Mouse (Mus musculus): Measurements from ENCODE around the gene Calm4. TPM values are rescaled to one million over a fixed set of nuclear protein-coding genes. Genes with fewer than 3 reads are reported as not detected.
"Not testable (repeated sequence)": the region's sequence is repeated elsewhere in the genome, so short reads cannot be mapped to it uniquely, and the experiment has no call there.

Calm4 gene
- polyA plus RNA-seq, 1 experiment from 2014 or later, result not detected

GRCm38 (mm10) chr13:3840662-3841061 lies 3.1 kb downstream of the Calm4 start:
- not testable (repeated sequence) for H3K4me2 ChIP-seq (ENCODE audit: low read length); H3K9ac ChIP-seq (replicated peaks; ENCODE audit: low read length); H3K36me3 ChIP-seq (ENCODE audit: control insufficient read depth, insufficient read depth, low read length); H3K4me1 ChIP-seq (ENCODE audit: control insufficient read depth, insufficient read depth, low read length); H3K27me3 ChIP-seq (ENCODE audit: control insufficient read depth, insufficient read depth, low read length); H3K4me3 ChIP-seq (replicated peaks; ENCODE audit: low read depth, low read length); DNase-seq; ATAC-seq (ENCODE audit: low FRiP score, low TSS enrichment); H3K9me3 ChIP-seq (ENCODE audit: control insufficient read depth, low read length); H3K27ac ChIP-seq (replicated peaks; ENCODE audit: low read depth, low read length)

GRCm38 (mm10) chr13:3850330-3850729 lies 12.8 kb downstream of the Calm4 start:
- no peak overlapping the region for H3K4me3 ChIP-seq (replicated peaks; ENCODE audit: low read depth, low read length)
- no peak overlapping the region for H3K27ac ChIP-seq (replicated peaks; ENCODE audit: low read depth, low read length)
- WGBS, result 83% methylated on average over 1 of the region's 1 CpGs

GRCm38 (mm10) chr13:3853648-3854333 lies 16.2 kb downstream of the Calm4 start, which contains the start of gene Calm5:
Gene Calm5, plus strand, starts transcription at chr13:3854173.
- not testable (repeated sequence) for H3K4me2 ChIP-seq (ENCODE audit: low read length); H3K27me3 ChIP-seq (ENCODE audit: control insufficient read depth, insufficient read depth, low read length); ATAC-seq (ENCODE audit: low FRiP score, low TSS enrichment); H3K27ac ChIP-seq (replicated peaks; ENCODE audit: low read depth, low read length); H3K9me3 ChIP-seq (ENCODE audit: control insufficient read depth, low read length); H3K36me3 ChIP-seq (ENCODE audit: control insufficient read depth, insufficient read depth, low read length); DNase-seq; H3K4me3 ChIP-seq (replicated peaks; ENCODE audit: low read depth, low read length); H3K9ac ChIP-seq (replicated peaks; ENCODE audit: low read length); H3K4me1 ChIP-seq (ENCODE audit: control insufficient read depth, insufficient read depth, low read length)
- 85% methylated on average over 3 of the region's 3 CpGs for WGBS

More at GRCm38 (mm10) chr13:3850330-3850729, 12.8 kb downstream of the Calm4 start:
- no peak overlapping the region for H3K4me2 ChIP-seq (ENCODE audit: low read length)
- H3K4me1 ChIP-seq (ENCODE audit: control insufficient read depth, insufficient read depth, low read length), result no peaks in the 10 kb centered on the region
- no peaks in the 10 kb centered on the region for H3K27me3 ChIP-seq (ENCODE audit: control insufficient read depth, insufficient read depth, low read length)
- DNase-seq (no peak), ATAC-seq (ENCODE audit: low FRiP score, low TSS enrichment) (no peak)
- no peak overlapping the region for H3K9ac ChIP-seq (replicated peaks; ENCODE audit: low read length)
- H3K9me3 ChIP-seq (ENCODE audit: control insufficient read depth, low read length), result no peaks in the 10 kb centered on the region
- no peaks in the 10 kb centered on the region for H3K36me3 ChIP-seq (ENCODE audit: control insufficient read depth, insufficient read depth, low read length)

- no peaks in the 10 kb centered on the region for H3K9me3 ChIP-seq (ENCODE audit: control insufficient read depth, low read length)
- H3K27ac ChIP-seq (replicated peaks; ENCODE audit: low read depth, low read length), result no peak overlapping the region
- H3K27me3 ChIP-seq (ENCODE audit: control insufficient read depth, insufficient read depth, low read length), result no peaks in the 10 kb centered on the region
- no peak overlapping the region for H3K4me3 ChIP-seq (replicated peaks; ENCODE audit: low read depth, low read length)
- WGBS, result 83% methylated on average over 2 of the region's 2 CpGs
- no peak overlapping the region for H3K4me2 ChIP-seq (ENCODE audit: low read length)
- ATAC-seq (ENCODE audit: low FRiP score, low TSS enrichment) (no peak), DNase-seq (no peak)
- H3K4me1 ChIP-seq (ENCODE audit: control insufficient read depth, insufficient read depth, low read length), result no peaks in the 10 kb centered on the region
- no peak overlapping the region for H3K9ac ChIP-seq (replicated peaks; ENCODE audit: low read length)
- no peaks in the 10 kb centered on the region for H3K36me3 ChIP-seq (ENCODE audit: control insufficient read depth, insufficient read depth, low read length)
Observed at GRCm38 (mm10) chr13:3854856-3855255, 17.3 kb downstream of the Calm4 start.

GRCm38 (mm10) chr13:3856252-3856651 lies 18.7 kb downstream of the Calm4 start:
- Histone ChIP-seq H3K9me3 (ENCODE audit: control insufficient read depth, low read length) (no peaks in the 10 kb centered on the region), H3K4me2 (ENCODE audit: low read length) (no peak overlapping the region), H3K27ac (replicated peaks; ENCODE audit: low read depth, low read length) (no peak overlapping the region), H3K27me3 (ENCODE audit: control insufficient read depth, insufficient read depth, low read length) (no peaks in the 10 kb centered on the region), H3K36me3 (ENCODE audit: control insufficient read depth, insufficient read depth, low read length) (no peaks in the 10 kb centered on the region), H3K9ac (replicated peaks; ENCODE audit: low read length) (no peak overlapping the region), H3K4me1 (ENCODE audit: control insufficient read depth, insufficient read depth, low read length) (no peaks in the 10 kb centered on the region), H3K4me3 (replicated peaks; ENCODE audit: low read depth, low read length) (no peak overlapping the region)
- no peak for DNase-seq
- WGBS, result 81% methylated on average over 1 of the region's 1 CpGs
- no peak for ATAC-seq (ENCODE audit: low FRiP score, low TSS enrichment)

GRCm38 (mm10) chr13:3861251-3861650 lies 23.7 kb downstream of the Calm4 start:
- H3K36me3 ChIP-seq (ENCODE audit: control insufficient read depth, insufficient read depth, low read length), result no peaks in the 10 kb centered on the region
- H3K27ac ChIP-seq (replicated peaks; ENCODE audit: low read depth, low read length), result no peak overlapping the region
- no peak for ATAC-seq (ENCODE audit: low FRiP score, low TSS enrichment)
- H3K9me3 ChIP-seq (ENCODE audit: control insufficient read depth, low read length), result no peaks in the 10 kb centered on the region
- no peak overlapping the region for H3K4me3 ChIP-seq (replicated peaks; ENCODE audit: low read depth, low read length)
- H3K4me1 ChIP-seq (ENCODE audit: control insufficient read depth, insufficient read depth, low read length), result no peaks in the 10 kb centered on the region
- H3K4me2 ChIP-seq (ENCODE audit: low read length), result no peak overlapping the region
- H3K9ac ChIP-seq (replicated peaks; ENCODE audit: low read length), result no peak overlapping the region
- H3K27me3 ChIP-seq (ENCODE audit: control insufficient read depth, insufficient read depth, low read length), result no peaks in the 10 kb centered on the region
- WGBS, result 91% methylated on average over 8 of the region's 8 CpGs
- no peak for DNase-seq

- Histone ChIP-seq H3K27me3 (ENCODE audit: control insufficient read depth, insufficient read depth, low read length) (no peaks in the 10 kb centered on the region), H3K36me3 (ENCODE audit: control insufficient read depth, insufficient read depth, low read length) (no peaks in the 10 kb centered on the region), H3K9ac (replicated peaks; ENCODE audit: low read length) (no peak overlapping the region), H3K4me3 (replicated peaks; ENCODE audit: low read depth, low read length) (no peak overlapping the region), H3K4me2 (ENCODE audit: low read length) (no peak overlapping the region), H3K4me1 (ENCODE audit: control insufficient read depth, insufficient read depth, low read length) (no peaks in the 10 kb centered on the region), H3K9me3 (ENCODE audit: control insufficient read depth, low read length) (no peaks in the 10 kb centered on the region), H3K27ac (replicated peaks; ENCODE audit: low read depth, low read length) (no peak overlapping the region)
- WGBS, result 81% methylated on average over 3 of the region's 3 CpGs
- ATAC-seq (ENCODE audit: low FRiP score, low TSS enrichment) (no peak), DNase-seq (no peak)
Observed at GRCm38 (mm10) chr13:3862325-3862724, 24.8 kb downstream of the Calm4 start.

- H3K36me3 ChIP-seq (ENCODE audit: control insufficient read depth, insufficient read depth, low read length), result no peaks in the 10 kb centered on the region
- no peak overlapping the region for H3K27ac ChIP-seq (replicated peaks; ENCODE audit: low read depth, low read length)
- no peak overlapping the region for H3K9ac ChIP-seq (replicated peaks; ENCODE audit: low read length)
- DNase-seq (no peak), ATAC-seq (ENCODE audit: low FRiP score, low TSS enrichment) (no peak)
- no peak overlapping the region for H3K4me2 ChIP-seq (ENCODE audit: low read length)
- H3K4me1 ChIP-seq (ENCODE audit: control insufficient read depth, insufficient read depth, low read length), result no peaks in the 10 kb centered on the region
- H3K4me3 ChIP-seq (replicated peaks; ENCODE audit: low read depth, low read length), result no peak overlapping the region
- H3K27me3 ChIP-seq (ENCODE audit: control insufficient read depth, insufficient read depth, low read length), result no peaks in the 10 kb centered on the region
- no peaks in the 10 kb centered on the region for H3K9me3 ChIP-seq (ENCODE audit: control insufficient read depth, low read length)
- 89% methylated on average over 10 of the region's 10 CpGs for WGBS
Observed at GRCm38 (mm10) chr13:3862922-3863580, 25.5 kb downstream of the Calm4 start.

Measured in midbrain, embryonic 14.5 days (tissue).